Mouse (Mus musculus): ENCODE measurements at regions not wholly inside any gene's neighbourhood (a gene's known extent, or its start where the extent isn't known, plus 50 kb on each side); places are given as distances from the start of the nearest gene placed in this dataset.

GRCm38 (mm10) chr8:102845362-102845761, 59.9 kb upstream of the Cdh11 start:
- TF ChIP-seq CTCF (IDR thresholded peaks at IDR 0.05; ENCODE audit: borderline replicate concordance, insufficient read depth, low read length): no peak
- TF ChIP-seq POLR2A (IDR thresholded peaks at IDR 0.05; ENCODE audit: low read depth, low read length): no peak
